Mouse (Mus musculus) lung, adult 2 months (tissue): ENCODE measurements around the gene Tgoln1.

Experiments used
- CTCF ChIP-seq: fragments of 200-500 bp; IDR thresholded peaks from 2 replicates; pipeline ENCODE4 v1.5.1; 2011; ENCODE audit warnings: mild to moderate bottlenecking, low read length, control low read depth; ENCODE audit not compliant: insufficient read depth
- POLR2A ChIP-seq: fragments of 200-500 bp; IDR thresholded peaks from 2 replicates; pipeline ENCODE4 v1.6.1; 2011; ENCODE audit warnings: low read depth, mild to moderate bottlenecking, control low read depth, low read length, borderline replicate concordance; ENCODE audit errors: extremely low read depth

DNA sequence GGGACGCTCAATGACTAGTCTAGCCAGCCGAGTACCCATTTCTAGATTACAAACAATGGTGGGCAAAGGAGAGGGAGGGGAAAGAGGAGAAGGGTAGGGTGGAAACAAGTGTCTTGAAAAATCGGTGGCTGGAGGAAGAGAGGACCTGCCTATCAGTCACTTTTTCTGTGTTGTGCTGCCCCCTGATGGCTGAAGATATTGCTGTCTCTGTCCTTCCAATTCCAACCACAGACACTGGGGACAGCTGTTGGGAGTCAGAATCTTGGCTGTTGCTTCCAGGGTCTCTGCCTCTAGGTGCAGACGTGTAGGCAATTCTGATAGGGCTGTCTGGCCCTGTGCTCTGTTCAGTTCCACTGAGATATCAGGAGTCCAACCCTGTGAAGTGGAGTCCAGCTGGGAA lies 50.8 kb downstream of the Tgoln1 start:
- TF ChIP-seq CTCF (peak; percentile 73), POLR2A (no peak)
